8 mouse cellular contexts compared by ENCODE assay signal in the genomic region with DNA sequence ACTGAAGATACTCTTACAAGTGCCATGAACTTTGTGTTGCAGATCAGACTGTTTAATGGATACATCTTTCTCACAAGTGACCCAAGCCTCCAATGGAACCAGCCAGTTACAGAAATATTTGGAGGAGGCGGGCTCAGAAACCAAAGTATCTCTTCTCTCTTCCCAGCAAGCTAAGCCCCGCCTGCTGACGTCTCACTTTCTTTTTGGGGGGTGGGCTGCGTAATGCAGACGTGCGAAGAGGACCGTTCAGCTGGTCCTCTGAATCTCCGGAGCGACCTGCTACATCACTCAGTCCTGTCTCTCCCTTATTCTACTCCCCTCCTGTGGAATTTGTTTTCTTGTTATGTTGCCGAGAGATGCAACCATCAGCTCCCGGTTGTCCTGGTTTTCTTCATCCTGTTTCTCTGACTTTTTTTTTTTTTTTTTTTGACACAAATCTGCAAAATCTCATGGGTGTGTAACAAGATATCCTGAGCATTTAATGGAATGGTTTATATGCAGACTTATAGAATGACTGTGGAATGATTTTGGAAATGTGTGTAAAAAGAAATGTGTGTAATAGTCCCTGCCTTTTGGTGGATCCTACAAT. TPM values are rescaled to one million over a fixed set of nuclear protein-coding genes. Genes with fewer than 3 reads are reported as not detected.
DNase-seq lines count a peak whose midpoint lies in the region; ATAC-seq and TF ChIP-seq lines count a peak whose summit lies in the region.

No protein-coding gene starts in this region.

- 2% methylated on average over 11 of the region's 11 CpGs for WGBS in forebrain, postnatal 0 days
- under 1% methylated on average over 11 of the region's 11 CpGs for whole genome bisulfite sequencing in hindbrain, embryonic 14.5 days

- peak overlapping the region; percentile 45 for H3K4me3 ChIP-seq in forebrain, postnatal 0 days (ENCODE audit: low read depth, low read length)
- peak overlapping the region; percentile 38 for H3K4me3 ChIP-seq in hindbrain, embryonic 14.5 days (replicated peaks; ENCODE audit: low read length)

- no peaks in the 10 kb centered on the region for H3K9me3 ChIP-seq in forebrain, postnatal 0 days (ENCODE audit: low read length)
- no peaks in the 10 kb centered on the region for H3K9me3 ChIP-seq in hindbrain, embryonic 14.5 days (ENCODE audit: control insufficient read depth, low read length)

- H3K4me2 ChIP-seq in forebrain, postnatal 0 days (ENCODE audit: low read depth), result peak overlapping the region; percentile 47
- H3K4me2 ChIP-seq in hindbrain, embryonic 14.5 days (replicated peaks), result peak overlapping the region; percentile 52

- ATAC-seq in forebrain, postnatal 0 days, result peak; percentile 59
- ATAC-seq in hindbrain, embryonic 14.5 days (ENCODE audit: low FRiP score), result peak; percentile 79
- no peak for ATAC-seq in erythroid progenitor cell, adult 5-6 weeks (replicated peaks; ENCODE audit: low FRiP score, poor library complexity, severe bottlenecking)

- H3K9ac ChIP-seq in forebrain, postnatal 0 days, result peak overlapping the region; percentile 44
- H3K9ac ChIP-seq in hindbrain, embryonic 14.5 days, result peak overlapping the region; percentile 60

- peak overlapping the region; percentile 62 for H3K27ac ChIP-seq in forebrain, postnatal 0 days (ENCODE audit: low read depth, low read length)
- peak overlapping the region; percentile 62; the same call in 1 of the 2 replicates for H3K27ac ChIP-seq in hindbrain, embryonic 14.5 days

- no peaks in the 10 kb centered on the region for H3K27me3 ChIP-seq in forebrain, postnatal 0 days (ENCODE audit: insufficient read depth, low read length)
- no peaks in the 10 kb centered on the region for H3K27me3 ChIP-seq in hindbrain, embryonic 14.5 days (ENCODE audit: control insufficient read depth, insufficient read depth, low read length)

- peak; percentile 9 for DNase-seq in T-cell, adult 2 months (ENCODE audit: low spot score)
- peak; percentile 88 to 95 for DNase-seq in cerebellum, adult 18-20 months
- peak; percentile 93 for DNase-seq in forebrain, postnatal 0 days
- peak; percentile 90 for DNase-seq in hindbrain, embryonic 14.5 days (ENCODE audit: low spot score)
- DNase-seq in left cerebral cortex, adult 11 months (ENCODE audit: low spot score), result peak; percentile 74
- DNase-seq in lung, postnatal 14 days, result peak; percentile 43
- peak; percentile 89 to 92 for DNase-seq in right cerebral cortex, postnatal 10 days (ENCODE audit: low spot score in 2 of 2)

- no peaks in the 10 kb centered on the region for H3K36me3 ChIP-seq in forebrain, postnatal 0 days (ENCODE audit: insufficient read depth)
- no peaks in the 10 kb centered on the region for H3K36me3 ChIP-seq in hindbrain, embryonic 14.5 days (replicated peaks; ENCODE audit: control insufficient read depth, insufficient read depth)

- no peaks in the 10 kb centered on the region for H3K4me1 ChIP-seq in forebrain, postnatal 0 days (ENCODE audit: insufficient read depth)
- peaks cover 10% of the 10 kb centered on the region; the same call in 1 of the 2 replicates for H3K4me1 ChIP-seq in hindbrain, embryonic 14.5 days (replicated peaks; ENCODE audit: control insufficient read depth, insufficient read depth, low read length)

- no peak for TF ChIP-seq CTCF in forebrain, postnatal 0 days (IDR thresholded peaks at IDR 0.05; ENCODE audit: low read depth)

RNA-seq across cellular contexts. Expression of a gene that starts 40.3 kb away (rescaled TPM):
- total RNA-seq in forebrain, postnatal 0 days (2014; rRNA removed), result 68.9 and 78.2 TPM in 2 replicates
- polyA plus RNA-seq in forebrain, postnatal 0 days (2015; fragmentation: Nextera tagmentation; extraction: Ambion mirVana), result 27.3 and 41.6 TPM in 2 replicates
- polyA plus RNA-seq in hindbrain, embryonic 14.5 days (2014; fragmentation: Nextera tagmentation; extraction: Ambion mirVana), result 40.1 and 51.6 TPM in 2 replicates
- 9.4 and 13.4 TPM in 2 replicates for total RNA-seq in erythroid progenitor cell, adult 5-6 weeks (2015; ENCODE audit: low replicate concordance)
- 9.4 and 10.8 TPM in 2 replicates for total RNA-seq in erythroid progenitor cell, adult 5-6 weeks (2017; ENCODE audit: low replicate concordance)

RNA-seq across cellular contexts. Expression of a gene that starts 53.8 kb away (rescaled TPM):
- not detected in 2 replicates for total RNA-seq in forebrain, postnatal 0 days (2014; rRNA removed)
- 0.07 TPM in 1 of 2 replicates, not detected in the other for polyA plus RNA-seq in forebrain, postnatal 0 days (2015; fragmentation: Nextera tagmentation; extraction: Ambion mirVana)
- 0.09 TPM in 1 of 2 replicates, not detected in the other for polyA plus RNA-seq in hindbrain, embryonic 14.5 days (2014; fragmentation: Nextera tagmentation; extraction: Ambion mirVana)
- total RNA-seq in erythroid progenitor cell, adult 5-6 weeks (2015; ENCODE audit: low replicate concordance), result not detected in 2 replicates
- not detected in 2 replicates for total RNA-seq in erythroid progenitor cell, adult 5-6 weeks (2017; ENCODE audit: low replicate concordance)

RNA-seq across cellular contexts. Expression of a gene that starts 58.6 kb away (rescaled TPM):
- total RNA-seq in forebrain, postnatal 0 days (2014; rRNA removed), result 16.3 and 23.4 TPM in 2 replicates
- polyA plus RNA-seq in forebrain, postnatal 0 days (2015; fragmentation: Nextera tagmentation; extraction: Ambion mirVana), result 6.7 and 8.1 TPM in 2 replicates
- 9.5 and 11.0 TPM in 2 replicates for polyA plus RNA-seq in hindbrain, embryonic 14.5 days (2014; fragmentation: Nextera tagmentation; extraction: Ambion mirVana)
- 9.4 and 17.6 TPM in 2 replicates for total RNA-seq in erythroid progenitor cell, adult 5-6 weeks (2015; ENCODE audit: low replicate concordance)
- total RNA-seq in erythroid progenitor cell, adult 5-6 weeks (2017; ENCODE audit: low replicate concordance), result 5.2 and 9.2 TPM in 2 replicates

Comparison
In these comparisons a context has a peak if more than half of its experiments do, and no peak if none do; other contexts are left out.
1. DNase-seq: peak in every context shown above with its lines; median percentile 93 in forebrain, postnatal 0 days; 92 in cerebellum, adult 18-20 months; 90 in right cerebral cortex, postnatal 10 days; 90 in hindbrain, embryonic 14.5 days; 74 in left cerebral cortex, adult 11 months; 43 in lung, postnatal 14 days; 9 in T-cell, adult 2 months.